Mouse (Mus musculus): ENCODE results near the gene Defb45. TPM values are rescaled to one million over a fixed set of nuclear protein-coding genes. Genes with fewer than 3 reads are reported as not detected.

Gene Defb45
- total and polyA plus RNA-seq, 3 experiments: not detected

- no peaks in the 10 kb centered on the region for H3K4me1 ChIP-seq (ENCODE audit: insufficient read depth, low read depth, low read length)
- H3K27me3 ChIP-seq (ENCODE audit: insufficient read depth, low read length): peaks cover 8% of the 10 kb centered on the region
- no peaks in the 10 kb centered on the region for H3K36me3 ChIP-seq (replicated peaks)
- H3K9me3 ChIP-seq (replicated peaks): no peaks in the 10 kb centered on the region
- DNase-seq (ENCODE audit: low spot score): no peak
- TF ChIP-seq TAL1 (conservative IDR thresholded peaks at IDR 0.05; ENCODE audit: low read depth, low read length): no peak
- no peak for TF ChIP-seq GATA1 (IDR thresholded peaks at IDR 0.05; ENCODE audit: borderline replicate concordance, low read length)
- no peak for TF ChIP-seq CTCF (IDR thresholded peaks at IDR 0.05; ENCODE audit: low read depth, low read length)
- TF ChIP-seq GATA2 (IDR thresholded peaks at IDR 0.05; ENCODE audit: borderline replicate concordance, low read depth, low read length): no peak
- no peak for TF ChIP-seq POLR2AphosphoS5 (IDR thresholded peaks at IDR 0.05; ENCODE audit: insufficient replicate concordance, low read depth, low read length)
- H3K4me3 ChIP-seq (ENCODE audit: low read depth, low read length): no peak overlapping the region
- ATAC-seq (ENCODE audit: extremely low read depth, insufficient number of reproducible peaks, low FRiP score, poor library complexity, severe bottlenecking): no peak
These were observed 42.5 kb downstream of the Defb45 start for GRCm38 (mm10) chr2:152556655-152557054.

GRCm38 (mm10) chr2:152553774-152554423, 45.3 kb downstream of the Defb45 start:
- Histone ChIP-seq H3K4me1 (ENCODE audit: insufficient read depth, low read depth, low read length) (no peaks in the 10 kb centered on the region), H3K36me3 (replicated peaks) (no peaks in the 10 kb centered on the region), H3K9me3 (replicated peaks) (no peaks in the 10 kb centered on the region), H3K27me3 (ENCODE audit: insufficient read depth, low read length) (peaks cover 9% of the 10 kb centered on the region), H3K4me3 (ENCODE audit: low read depth, low read length) (no peak overlapping the region)
- ATAC-seq (ENCODE audit: extremely low read depth, insufficient number of reproducible peaks, low FRiP score, poor library complexity, severe bottlenecking) (no peak), DNase-seq (ENCODE audit: low spot score) (no peak)
- TF ChIP-seq CTCF (IDR thresholded peaks at IDR 0.05; ENCODE audit: low read depth, low read length) (peak; percentile 23; the same call in 1 of the 2 replicates), POLR2AphosphoS5 (IDR thresholded peaks at IDR 0.05; ENCODE audit: insufficient replicate concordance, low read depth, low read length) (no peak)

- DNase-seq (ENCODE audit: low spot score): no peak
- H3K4me3 ChIP-seq (ENCODE audit: low read depth, low read length): no peak overlapping the region
- no peaks in the 10 kb centered on the region for H3K4me1 ChIP-seq (ENCODE audit: insufficient read depth, low read depth, low read length)
- ATAC-seq (ENCODE audit: extremely low read depth, insufficient number of reproducible peaks, low FRiP score, poor library complexity, severe bottlenecking): no peak
- peaks cover 3% of the 10 kb centered on the region; the same call in 1 of the 2 replicates for H3K27me3 ChIP-seq (ENCODE audit: insufficient read depth, low read length)
- H3K36me3 ChIP-seq (replicated peaks): no peaks in the 10 kb centered on the region
- TF ChIP-seq POLR2AphosphoS5 (IDR thresholded peaks at IDR 0.05; ENCODE audit: insufficient replicate concordance, low read depth, low read length) (no peak), GATA1 (IDR thresholded peaks at IDR 0.05; ENCODE audit: borderline replicate concordance, low read length) (no peak), GATA2 (IDR thresholded peaks at IDR 0.05; ENCODE audit: borderline replicate concordance, low read depth, low read length) (no peak)
- no peaks in the 10 kb centered on the region for H3K9me3 ChIP-seq (replicated peaks)
These were observed 51.1 kb downstream of the Defb45 start for GRCm38 (mm10) chr2:152548124-152548523.

DNA sequence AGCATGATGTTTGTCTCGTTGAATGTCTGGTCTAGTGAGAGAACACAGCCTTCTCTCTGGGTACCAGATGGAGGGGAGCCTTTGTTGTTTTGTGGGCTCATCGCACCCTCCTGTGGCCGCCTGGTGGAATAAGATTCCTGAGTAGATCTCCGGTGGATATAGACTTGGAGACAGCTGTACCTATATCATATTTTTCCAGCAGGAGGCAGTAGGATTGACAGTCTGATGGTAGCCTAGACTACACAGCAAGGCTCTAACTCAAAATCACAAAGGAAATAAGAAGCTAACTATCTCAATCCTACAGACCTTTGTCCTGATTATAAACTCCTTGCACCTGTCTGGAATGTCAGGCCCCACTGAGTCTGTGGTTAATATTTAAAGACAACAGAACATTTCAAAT, 54.5 kb downstream of the Defb45 start:
- Histone ChIP-seq H3K27me3 (ENCODE audit: insufficient read depth, low read length) (peaks cover 3% of the 10 kb centered on the region; the same call in 1 of the 2 replicates), H3K4me3 (ENCODE audit: low read depth, low read length) (no peak overlapping the region), H3K36me3 (replicated peaks) (no peaks in the 10 kb centered on the region), H3K9me3 (replicated peaks) (peaks cover 2% of the 10 kb centered on the region; the same call in 1 of the 2 replicates), H3K4me1 (ENCODE audit: insufficient read depth, low read depth, low read length) (no peaks in the 10 kb centered on the region)
- TF ChIP-seq GATA1 (IDR thresholded peaks at IDR 0.05; ENCODE audit: borderline replicate concordance, low read length) (no peak), GATA2 (IDR thresholded peaks at IDR 0.05; ENCODE audit: borderline replicate concordance, low read depth, low read length) (no peak)
- ATAC-seq (ENCODE audit: extremely low read depth, insufficient number of reproducible peaks, low FRiP score, poor library complexity, severe bottlenecking): no peak
- peak; percentile 4 for DNase-seq (ENCODE audit: low spot score)

- ATAC-seq (ENCODE audit: extremely low read depth, insufficient number of reproducible peaks, low FRiP score, poor library complexity, severe bottlenecking) (no peak), DNase-seq (ENCODE audit: low spot score) (no peak)
- Histone ChIP-seq H3K9me3 (replicated peaks) (peaks cover 2% of the 10 kb centered on the region; the same call in 1 of the 2 replicates), H3K4me1 (ENCODE audit: insufficient read depth, low read depth, low read length) (no peaks in the 10 kb centered on the region), H3K27me3 (ENCODE audit: insufficient read depth, low read length) (peaks cover 3% of the 10 kb centered on the region; the same call in 1 of the 2 replicates), H3K4me3 (ENCODE audit: low read depth, low read length) (no peak overlapping the region), H3K36me3 (replicated peaks) (no peaks in the 10 kb centered on the region)
- no peak for TF ChIP-seq CTCF (IDR thresholded peaks at IDR 0.05; ENCODE audit: low read depth, low read length)
- no peak for TF ChIP-seq GATA1 (IDR thresholded peaks at IDR 0.05; ENCODE audit: borderline replicate concordance, low read length)
- no peak for TF ChIP-seq TAL1 (conservative IDR thresholded peaks at IDR 0.05; ENCODE audit: low read depth, low read length)
- no peak for TF ChIP-seq GATA2 (IDR thresholded peaks at IDR 0.05; ENCODE audit: borderline replicate concordance, low read depth, low read length)
- TF ChIP-seq POLR2AphosphoS5 (IDR thresholded peaks at IDR 0.05; ENCODE audit: insufficient replicate concordance, low read depth, low read length): no peak
These were observed 55.7 kb downstream of the Defb45 start for GRCm38 (mm10) chr2:152543478-152543877.

Other genes starting within 250 kb of the Defb45 start
Only the 20 nearest of the 22 such genes appear.
- not detected in 2 replicates for gene Nrsn2, start 222.8 kb downstream of the Defb45 start, total RNA-seq (2014; fragmentation: Nextera tagmentation)
- gene Nrsn2, start 222.8 kb downstream of the Defb45 start, total RNA-seq (2017): 0.17 TPM in 1 of 2 replicates, not detected in the other
- not detected in 2 replicates for gene Nrsn2, start 222.8 kb downstream of the Defb45 start, polyA plus RNA-seq (2012)
- gene Sox12, start 201.3 kb downstream of the Defb45 start, total RNA-seq (2014; fragmentation: Nextera tagmentation): 29.4 and 34.4 TPM in 2 replicates
- 0.98 and 1.7 TPM in 2 replicates for gene Sox12, start 201.3 kb downstream of the Defb45 start, total RNA-seq (2017)
- gene Sox12, start 201.3 kb downstream of the Defb45 start, polyA plus RNA-seq (2012): 60.0 and 62.8 TPM in 2 replicates
- gene Zcchc3, start 184.4 kb downstream of the Defb45 start, total RNA-seq (2014; fragmentation: Nextera tagmentation): 21.1 and 23.7 TPM in 2 replicates
- 12.4 and 12.9 TPM in 2 replicates for gene Zcchc3, start 184.4 kb downstream of the Defb45 start, total RNA-seq (2017)
- 21.8 and 22.8 TPM in 2 replicates for gene Zcchc3, start 184.4 kb downstream of the Defb45 start, polyA plus RNA-seq (2012)
- gene 6820408C15Rik, start 183.8 kb downstream of the Defb45 start, total RNA-seq (2014; fragmentation: Nextera tagmentation): 2.1 and 3.8 TPM in 2 replicates
- 0.49 and 0.64 TPM in 2 replicates for gene 6820408C15Rik, start 183.8 kb downstream of the Defb45 start, total RNA-seq (2017)
- gene 6820408C15Rik, start 183.8 kb downstream of the Defb45 start, polyA plus RNA-seq (2012): 0.17 and 0.18 TPM in 2 replicates
- not detected in 2 replicates for gene Defb23, start 134.8 kb downstream of the Defb45 start, total RNA-seq (2014; fragmentation: Nextera tagmentation)
- 0.29 TPM in 1 of 2 replicates, not detected in the other for gene Defb23, start 134.8 kb downstream of the Defb45 start, total RNA-seq (2017)
- not detected in 2 replicates for gene Defb23, start 134.8 kb downstream of the Defb45 start, polyA plus RNA-seq (2012)
- not detected in 2 replicates for gene Defb20, start 122.3 kb downstream of the Defb45 start, total RNA-seq (2014; fragmentation: Nextera tagmentation)
- gene Defb20, start 122.3 kb downstream of the Defb45 start, total RNA-seq (2017): 0.22 TPM in 1 of 2 replicates, not detected in the other
- not detected in 2 replicates for gene Defb20, start 122.3 kb downstream of the Defb45 start, polyA plus RNA-seq (2012)
- not detected in 2 replicates for gene Defb22, start 109.3 kb downstream of the Defb45 start, total RNA-seq (2014; fragmentation: Nextera tagmentation)
- not detected in 2 replicates for gene Defb22, start 109.3 kb downstream of the Defb45 start, total RNA-seq (2017)
- not detected in 2 replicates for gene Defb22, start 109.3 kb downstream of the Defb45 start, polyA plus RNA-seq (2012)
- not detected in 2 replicates for gene Defb26, start 87.7 kb downstream of the Defb45 start, total RNA-seq (2014; fragmentation: Nextera tagmentation)
- gene Defb26, start 87.7 kb downstream of the Defb45 start, total RNA-seq (2017): not detected in 2 replicates
- not detected in 2 replicates for gene Defb26, start 87.7 kb downstream of the Defb45 start, polyA plus RNA-seq (2012)
- gene Defb28, start 81.1 kb downstream of the Defb45 start, total RNA-seq (2014; fragmentation: Nextera tagmentation): not detected in 2 replicates
- not detected in 2 replicates for gene Defb28, start 81.1 kb downstream of the Defb45 start, total RNA-seq (2017)
- gene Defb28, start 81.1 kb downstream of the Defb45 start, polyA plus RNA-seq (2012): not detected in 2 replicates
- not detected in 2 replicates for gene Defb29, start 59.3 kb downstream of the Defb45 start, total RNA-seq (2014; fragmentation: Nextera tagmentation)
- gene Defb29, start 59.3 kb downstream of the Defb45 start, total RNA-seq (2017): not detected in 2 replicates
- not detected in 2 replicates for gene Defb29, start 59.3 kb downstream of the Defb45 start, polyA plus RNA-seq (2012)
- gene Gm17416, start 30.1 kb downstream of the Defb45 start, total RNA-seq (2014; fragmentation: Nextera tagmentation): not detected in 2 replicates
- not detected in 2 replicates for gene Gm17416, start 30.1 kb downstream of the Defb45 start, total RNA-seq (2017)
- gene Gm17416, start 30.1 kb downstream of the Defb45 start, polyA plus RNA-seq (2012): not detected in 2 replicates
- gene Defb21, start 26.7 kb downstream of the Defb45 start, total RNA-seq (2014; fragmentation: Nextera tagmentation): not detected in 2 replicates
- gene Defb21, start 26.7 kb downstream of the Defb45 start, total RNA-seq (2017): not detected in 2 replicates
- not detected in 2 replicates for gene Defb21, start 26.7 kb downstream of the Defb45 start, polyA plus RNA-seq (2012)
- gene Defb19, start 19.1 kb downstream of the Defb45 start, total RNA-seq (2014; fragmentation: Nextera tagmentation): not detected in 2 replicates
- gene Defb19, start 19.1 kb downstream of the Defb45 start, total RNA-seq (2017): not detected in 2 replicates
- gene Defb19, start 19.1 kb downstream of the Defb45 start, polyA plus RNA-seq (2012): not detected in 2 replicates
- not detected in 2 replicates for gene Defb36, start 4.9 kb upstream of the Defb45 start, total RNA-seq (2014; fragmentation: Nextera tagmentation)
- gene Defb36, start 4.9 kb upstream of the Defb45 start, total RNA-seq (2017): not detected in 2 replicates
- not detected in 2 replicates for gene Defb36, start 4.9 kb upstream of the Defb45 start, polyA plus RNA-seq (2012)
- gene Defb25, start 23.7 kb upstream of the Defb45 start, total RNA-seq (2014; fragmentation: Nextera tagmentation): not detected in 2 replicates
- gene Defb25, start 23.7 kb upstream of the Defb45 start, total RNA-seq (2017): not detected in 2 replicates
- gene Defb25, start 23.7 kb upstream of the Defb45 start, polyA plus RNA-seq (2012): not detected in 2 replicates
- not detected in 2 replicates for gene Rem1, start 27.6 kb upstream of the Defb45 start, total RNA-seq (2014; fragmentation: Nextera tagmentation)
- not detected in 2 replicates for gene Rem1, start 27.6 kb upstream of the Defb45 start, total RNA-seq (2017)
- gene Rem1, start 27.6 kb upstream of the Defb45 start, polyA plus RNA-seq (2012): not detected in 2 replicates
- 65.2 and 67.2 TPM in 2 replicates for gene H13, start 70.1 kb upstream of the Defb45 start, total RNA-seq (2014; fragmentation: Nextera tagmentation)
- gene H13, start 70.1 kb upstream of the Defb45 start, total RNA-seq (2017): 43.2 and 50.6 TPM in 2 replicates
- gene H13, start 70.1 kb upstream of the Defb45 start, polyA plus RNA-seq (2012): 54.2 and 60.8 TPM in 2 replicates
- gene Mcts2, start 87.6 kb upstream of the Defb45 start, total RNA-seq (2014; fragmentation: Nextera tagmentation): 24.2 and 24.3 TPM in 2 replicates
- 30.0 and 33.3 TPM in 2 replicates for gene Mcts2, start 87.6 kb upstream of the Defb45 start, total RNA-seq (2017)
- gene Mcts2, start 87.6 kb upstream of the Defb45 start, polyA plus RNA-seq (2012): 2.1 and 2.6 TPM in 2 replicates
- gene Id1, start 136.9 kb upstream of the Defb45 start, total RNA-seq (2014; fragmentation: Nextera tagmentation): 20.8 and 21.7 TPM in 2 replicates
- gene Id1, start 136.9 kb upstream of the Defb45 start, total RNA-seq (2017): 33.2 and 41.4 TPM in 2 replicates
- 110 TPM in 2 replicates for gene Id1, start 136.9 kb upstream of the Defb45 start, polyA plus RNA-seq (2012)
- not detected in 2 replicates for gene Cox4i2, start 154.8 kb upstream of the Defb45 start, total RNA-seq (2014; fragmentation: Nextera tagmentation)
- gene Cox4i2, start 154.8 kb upstream of the Defb45 start, total RNA-seq (2017): 0.16 TPM in 1 of 2 replicates, not detected in the other
- not detected in 2 replicates for gene Cox4i2, start 154.8 kb upstream of the Defb45 start, polyA plus RNA-seq (2012)